Mouse (Mus musculus) MEL (cell line): ENCODE measurements at regions not wholly inside any gene's neighbourhood (a gene's known extent, or its start where the extent isn't known, plus 50 kb on each side); places are given as distances from the start of the nearest gene placed in this dataset.

Experiments
- DNase-seq: peaks from one replicate; pipeline ENCODE4 v3.0.0; 2011; ENCODE audit warnings: low read depth, low spot score
- H3K27ac ChIP-seq: 2 replicates; pipeline ENCODE4 v1.5.1; 2012; ENCODE audit warnings: low read depth, mild to moderate bottlenecking, control low read depth, low read length, moderate library complexity; ENCODE audit not compliant: control insufficient read depth
- H3K27me3 ChIP-seq, 2 experiments: fragments of 150-350 bp in 1 of 2; sonication (generic) in 1 of 2; 2 replicates each; pipeline ENCODE4 v1.6.1; 2012; ENCODE audit warnings: low read length in 2 of 2, mild to moderate bottlenecking in 2 of 2, improper control_type of control experiment in 1 of 2, moderate library complexity in 1 of 2; ENCODE audit not compliant: insufficient read depth in 2 of 2, control insufficient read depth in 1 of 2
- H3K36me3 ChIP-seq, 2 experiments: 2 replicates each; pipeline ENCODE4 v1.6.1; 2012 to 2014; ENCODE audit warnings: low read length in 2 of 2, improper control_type of control experiment in 1 of 2, inconsistent platforms in 1 of 2, mild to moderate bottlenecking in 1 of 2; ENCODE audit not compliant: insufficient read depth in 2 of 2, control insufficient read depth in 1 of 2
- H3K4me1 ChIP-seq, 2 experiments: fragments of 150-350 bp in 1 of 2; sonication (generic) in 1 of 2; 2 replicates each; pipeline ENCODE4 v1.6.1; 2012; ENCODE audit warnings: low read length in 2 of 2, improper control_type of control experiment in 1 of 2, mild to moderate bottlenecking in 1 of 2; ENCODE audit not compliant: insufficient read depth in 2 of 2, control insufficient read depth in 1 of 2
- H3K4me3 ChIP-seq, 2 experiments: fragments of 150-350 bp in 1 of 2; sonication (generic) in 1 of 2; 2 replicates each; pipeline ENCODE4 v1.5.1; 2012; ENCODE audit warnings: low read depth in 2 of 2, low read length in 2 of 2, mild to moderate bottlenecking in 2 of 2, moderate library complexity in 2 of 2, control low read depth in 1 of 2, improper control_type of control experiment in 1 of 2; ENCODE audit not compliant: control insufficient read depth in 1 of 2, insufficient read depth in 1 of 2
- H3K79me2 ChIP-seq: 2 replicates; pipeline ENCODE4 v1.6.1; 2012; ENCODE audit warnings: mild to moderate bottlenecking, low read length, moderate library complexity; ENCODE audit not compliant: control insufficient read depth, poor library complexity, insufficient read depth
- H3K9ac ChIP-seq: 2 replicates; pipeline ENCODE4 v1.6.1; 2012; ENCODE audit warnings: low read depth, mild to moderate bottlenecking, control low read depth, low read length, moderate library complexity; ENCODE audit not compliant: control insufficient read depth, poor library complexity, severe bottlenecking
- H3K9me3 ChIP-seq: fragments of 150-350 bp; sonication (generic); replicated peaks from 2 replicates; pipeline ENCODE4 v1.6.1; 2012; ENCODE audit warnings: mild to moderate bottlenecking, low read length, improper control_type of control experiment, moderate library complexity; ENCODE audit not compliant: insufficient read depth
- CHD2 ChIP-seq: IDR thresholded peaks from 2 replicates; pipeline ENCODE4 v1.6.1; 2011; ENCODE audit warnings: low read length, improper control_type of control experiment
- E2F4 ChIP-seq: IDR thresholded peaks from 2 replicates; pipeline ENCODE4 v1.6.1; 2011; ENCODE audit warnings: low read depth, low read length, improper control_type of control experiment, borderline replicate concordance
- ELF1 ChIP-seq: IDR thresholded peaks from 2 replicates; pipeline ENCODE4 v1.6.1; 2014; ENCODE audit warnings: low read depth, mild to moderate bottlenecking, inconsistent platforms, low read length, improper control_type of control experiment, moderate library complexity
- EP300 ChIP-seq, 2 experiments: IDR thresholded peaks; 2 replicates each; pipeline ENCODE4 v1.6.1; 2011; ENCODE audit warnings: improper control_type of control experiment in 2 of 2, low read length in 2 of 2, low read depth in 1 of 2, mild to moderate bottlenecking in 1 of 2
- GABPA ChIP-seq: IDR thresholded peaks from 2 replicates; pipeline ENCODE4 v1.6.1; 2012; ENCODE audit warnings: low read depth, mild to moderate bottlenecking, inconsistent platforms, low read length, improper control_type of control experiment, moderate library complexity
- KAT2A ChIP-seq: conservative IDR thresholded peaks from 2 replicates; pipeline ENCODE4 v1.6.1; 2012; ENCODE audit warnings: low read depth, low read length, improper control_type of control experiment, inconsistent platforms
- MAFK ChIP-seq: IDR thresholded peaks from 2 replicates; pipeline ENCODE4 v1.6.1; 2011; ENCODE audit warnings: low read depth, mild to moderate bottlenecking, low read length, improper control_type of control experiment, borderline replicate concordance
- MEF2A ChIP-seq: IDR thresholded peaks from 2 replicates; pipeline ENCODE4 v1.6.1; 2014; ENCODE audit warnings: low read depth, mild to moderate bottlenecking, inconsistent platforms, low read length, improper control_type of control experiment; ENCODE audit not compliant: poor library complexity, insufficient replicate concordance, severe bottlenecking; ENCODE audit errors: extremely low read depth
- MYB ChIP-seq: IDR thresholded peaks from 2 replicates; pipeline ENCODE4 v1.6.1; 2011; ENCODE audit warnings: mild to moderate bottlenecking, low read depth, low read length, improper control_type of control experiment
- MYC ChIP-seq: IDR thresholded peaks from 2 replicates; pipeline ENCODE4 v1.6.1; 2011; ENCODE audit warnings: low read depth, mild to moderate bottlenecking, low read length, improper control_type of control experiment, moderate library complexity
- NELFE ChIP-seq: IDR thresholded peaks from 2 replicates; pipeline ENCODE4 v1.6.1; 2011; ENCODE audit warnings: low read depth, low read length, improper control_type of control experiment
- POLR2AphosphoS5 ChIP-seq: IDR thresholded peaks from 2 replicates; pipeline ENCODE4 v1.6.1; 2012; ENCODE audit warnings: low read depth, borderline replicate concordance, mild to moderate bottlenecking, inconsistent platforms, low read length, moderate library complexity, mixed read lengths
- RCOR1 ChIP-seq: IDR thresholded peaks from 2 replicates; pipeline ENCODE4 v1.6.1; 2012; ENCODE audit warnings: low read depth, mild to moderate bottlenecking, inconsistent platforms, low read length, improper control_type of control experiment
- SIN3A ChIP-seq: IDR thresholded peaks from 2 replicates; pipeline ENCODE4 v1.6.1; 2012; ENCODE audit warnings: low read length, improper control_type of control experiment, inconsistent platforms
- SMC3 ChIP-seq: IDR thresholded peaks from 2 replicates; pipeline ENCODE4 v1.6.1; 2011; ENCODE audit warnings: low read depth, low read length, improper control_type of control experiment
- TBP ChIP-seq: IDR thresholded peaks from 2 replicates; pipeline ENCODE4 v1.8.0; 2011; ENCODE audit warnings: low read depth, low read length, improper control_type of control experiment
- UBTF ChIP-seq: IDR thresholded peaks from 2 replicates; pipeline ENCODE4 v1.6.1; 2012; ENCODE audit warnings: low read depth, mild to moderate bottlenecking, inconsistent platforms, low read length, improper control_type of control experiment, moderate library complexity, borderline replicate concordance; ENCODE audit not compliant: insufficient read depth
- ZC3H11A ChIP-seq: IDR thresholded peaks from 2 replicates; pipeline ENCODE4 v1.6.1; 2012; ENCODE audit warnings: low read depth, mild to moderate bottlenecking, inconsistent platforms, low read length, improper control_type of control experiment
- ZNF384 ChIP-seq: IDR thresholded peaks from 2 replicates; pipeline ENCODE4 v1.6.1; 2012; ENCODE audit warnings: low read depth, mild to moderate bottlenecking, inconsistent platforms, low read length, improper control_type of control experiment

GRCm38 (mm10) chr12:71566371-71566770, 256.7 kb downstream of the Dact1 start:
- DNase-seq, result no peak
- Histone ChIP-seq H3K27me3 (no peaks in the 10 kb centered on the region), H3K4me1 (no peaks in the 10 kb centered on the region), H3K27ac (no peak overlapping the region), H3K9me3 (no peaks in the 10 kb centered on the region), H3K9ac (no peak overlapping the region), H3K36me3 (no peaks in the 10 kb centered on the region), H3K4me3 (no peak overlapping the region), H3K79me2 (no peaks in the 10 kb centered on the region)
- no peak for TF ChIP-seq KAT2A
- TF ChIP-seq ZNF384, result no peak
- no peak for TF ChIP-seq ZC3H11A
- no peak for TF ChIP-seq E2F4

GRCm38 (mm10) chr12:71568251-71568650, 258.6 kb downstream of the Dact1 start:
- no peaks in the 10 kb centered on the region for H3K36me3 ChIP-seq
- no peaks in the 10 kb centered on the region for H3K79me2 ChIP-seq
- DNase-seq, result no peak
- H3K9ac ChIP-seq, result no peak overlapping the region
- H3K27me3 ChIP-seq, result no peaks in the 10 kb centered on the region
- no peak overlapping the region for H3K27ac ChIP-seq
- TF ChIP-seq E2F4 (no peak), POLR2AphosphoS5 (no peak), MAFK (no peak), ZNF384 (no peak), MEF2A (no peak), SIN3A (no peak), NELFE (no peak)
- TF ChIP-seq, all 39 proteins: peak for 0
- Histone ChIP-seq H3K9me3 (no peaks in the 10 kb centered on the region), H3K4me3 (no peak overlapping the region), H3K4me1 (no peaks in the 10 kb centered on the region)

- Histone ChIP-seq H3K27me3 (no peaks in the 10 kb centered on the region), H3K4me1 (no peaks in the 10 kb centered on the region), H3K9ac (no peak overlapping the region), H3K27ac (no peak overlapping the region), H3K79me2 (no peaks in the 10 kb centered on the region)
- TF ChIP-seq UBTF (no peak), EP300 (IDR thresholded peaks at IDR 0.05; ENCODE audit: low read depth in 1 of 2, low read length in 2 of 2) (no peak), GABPA (no peak), MYC (no peak), SMC3 (no peak), ELF1 (no peak), MYB (no peak), RCOR1 (no peak), ZC3H11A (no peak), CHD2 (no peak), MEF2A (no peak), TBP (no peak)
- TF ChIP-seq, all 39 proteins: peak for 0
- Histone ChIP-seq H3K4me3 (no peak overlapping the region), H3K36me3 (no peaks in the 10 kb centered on the region), H3K9me3 (no peaks in the 10 kb centered on the region)
- no peak for DNase-seq
These were observed 259.3 kb downstream of the Dact1 start for GRCm38 (mm10) chr12:71568880-71569390.
